Mouse (Mus musculus): Measurements from ENCODE around the gene Med26. TPM values are rescaled to one million over a fixed set of nuclear protein-coding genes. Genes with fewer than 3 reads are reported as not detected.

Med26 gene
- total RNA-seq, 1 experiment = 15.3 TPM

DNA sequence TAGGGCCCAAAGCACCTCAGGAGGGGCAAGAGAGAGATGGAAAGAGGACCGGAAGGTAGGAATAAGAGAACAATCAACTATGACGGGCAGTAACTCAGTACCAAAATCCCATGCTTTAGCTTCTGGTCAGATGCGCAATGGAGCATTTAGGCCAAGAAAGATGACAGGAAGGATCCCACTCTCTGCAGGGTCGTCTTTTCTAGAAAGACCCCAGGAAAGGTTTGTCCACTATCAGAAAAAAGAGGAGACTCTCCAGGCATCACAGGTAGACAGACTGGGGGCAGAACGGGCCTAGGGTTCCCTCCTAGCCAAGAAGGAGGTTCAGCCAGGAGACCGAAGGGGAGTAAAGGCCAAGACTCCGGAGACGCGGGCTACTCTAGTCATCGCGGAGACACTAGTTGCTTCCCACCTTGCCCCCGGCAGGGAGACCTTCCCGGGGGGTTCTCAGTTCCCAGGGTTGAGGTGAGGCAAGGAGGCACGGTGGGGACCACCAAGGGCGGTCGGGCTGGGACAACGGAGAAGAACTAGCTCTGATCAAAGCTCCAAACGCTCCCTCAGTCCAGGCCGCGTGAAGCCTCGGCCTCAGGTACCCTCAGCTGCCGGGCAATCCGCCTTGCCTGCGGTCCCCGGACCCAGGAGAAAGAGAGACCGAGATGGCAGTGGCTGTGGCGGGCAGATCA is 808 bp downstream of the Med26 start:
- no peak for DNase-seq (ENCODE audit: low read depth, low spot score)
- TF ChIP-seq ZC3H11A (IDR thresholded peaks at IDR 0.05; ENCODE audit: borderline replicate concordance, low read depth, low read length) = no peak
- no peak for TF ChIP-seq CHD2 (IDR thresholded peaks at IDR 0.05; ENCODE audit: low read depth, low read length)
- no peak; the same call in 1 of the 2 replicates for TF ChIP-seq HCFC1 (IDR thresholded peaks at IDR 0.05; ENCODE audit: borderline replicate concordance, insufficient read depth, low read length)
- in situ Hi-C loops (cut with MboI; ENCODE audit: low sequenced_read_pairs in 2 of 2, unreplicated experiment in 2 of 2) = no loop called here

DNA sequence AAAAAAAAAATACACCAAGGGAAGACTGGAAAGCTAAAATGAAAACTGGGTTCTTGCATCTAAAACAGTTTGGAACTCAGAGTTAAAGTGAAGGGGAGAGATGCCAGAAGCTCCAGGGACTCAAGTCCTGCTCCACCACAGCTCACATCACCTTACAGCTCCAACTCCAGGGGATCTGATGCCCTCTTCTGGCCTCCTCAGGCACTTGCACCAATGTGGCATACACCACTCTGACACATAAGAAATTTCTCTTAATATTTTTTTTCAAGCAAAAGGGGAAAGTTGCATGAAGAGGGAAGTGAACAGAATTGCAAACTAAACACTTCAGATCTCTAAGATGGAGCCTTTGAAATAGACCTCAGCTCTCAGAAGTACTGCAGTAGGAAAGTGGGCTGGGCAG is 8.8 kb downstream of the Med26 start:
- H3K9me3 ChIP-seq (ENCODE audit: control insufficient read depth, insufficient read depth, low read depth, low read length) = no peaks in the 10 kb centered on the region
- H3K4me1 ChIP-seq (ENCODE audit: control insufficient read depth in 2 of 2, insufficient read depth in 2 of 2, low read length in 2 of 2, poor library complexity in 1 of 2) = no peaks in the 10 kb centered on the region; a peak in 1 of 4 replicates
- H3K36me3 ChIP-seq (ENCODE audit: control insufficient read depth, insufficient read depth, low read length, poor library complexity, severe bottlenecking) = peaks cover 4% of the 10 kb centered on the region; the same call in 1 of the 2 replicates
- in situ Hi-C loops (cut with MboI; ENCODE audit: low sequenced_read_pairs in 2 of 2, unreplicated experiment in 2 of 2) = no loop called here
- H3K9ac ChIP-seq (ENCODE audit: insufficient read depth, low read depth, low read length, poor library complexity, severe bottlenecking) = no peak overlapping the region
- peak; percentile 46; the same call in 1 of the 2 replicates for TF ChIP-seq ZC3H11A (IDR thresholded peaks at IDR 0.05; ENCODE audit: borderline replicate concordance, low read depth, low read length)
- no peak for TF ChIP-seq HCFC1 (IDR thresholded peaks at IDR 0.05; ENCODE audit: borderline replicate concordance, insufficient read depth, low read length)
- TF ChIP-seq MAFK (IDR thresholded peaks at IDR 0.05; ENCODE audit: insufficient read depth, low read depth, low read length) = no peak
- no peak overlapping the region for H3K4me3 ChIP-seq (ENCODE audit: insufficient read depth in 1 of 2, low read depth in 1 of 2, low read length in 2 of 2, poor library complexity in 1 of 2, severe bottlenecking in 1 of 2)
- no peak overlapping the region for H3K27ac ChIP-seq (ENCODE audit: insufficient read depth, low read depth, low read length, poor library complexity, severe bottlenecking)
- DNase-seq (ENCODE audit: low read depth, low spot score) = peak; percentile 29

More for the DNA sequence above, 808 bp downstream of the Med26 start:
- H3K36me3 ChIP-seq (ENCODE audit: control insufficient read depth, insufficient read depth, low read length, poor library complexity, severe bottlenecking) = peaks cover 6% of the 10 kb centered on the region; the same call in 1 of the 2 replicates
- H3K27ac ChIP-seq (ENCODE audit: insufficient read depth, low read depth, low read length, poor library complexity, severe bottlenecking) = peak overlapping the region; percentile 64
- peak overlapping the region; percentile 94 for H3K9ac ChIP-seq (ENCODE audit: insufficient read depth, low read depth, low read length, poor library complexity, severe bottlenecking)
- no peaks in the 10 kb centered on the region for H3K9me3 ChIP-seq (ENCODE audit: control insufficient read depth, insufficient read depth, low read depth, low read length)
- H3K4me3 ChIP-seq (ENCODE audit: insufficient read depth in 1 of 2, low read depth in 1 of 2, low read length in 2 of 2, poor library complexity in 1 of 2, severe bottlenecking in 1 of 2) = peak overlapping the region; percentile 93 to 95
- H3K4me1 ChIP-seq (ENCODE audit: control insufficient read depth in 2 of 2, insufficient read depth in 2 of 2, low read length in 2 of 2, poor library complexity in 1 of 2) = peaks cover 0 to 7% of the 10 kb centered on the region in 2 experiments; a peak in 3 of 4 replicates

DNA sequence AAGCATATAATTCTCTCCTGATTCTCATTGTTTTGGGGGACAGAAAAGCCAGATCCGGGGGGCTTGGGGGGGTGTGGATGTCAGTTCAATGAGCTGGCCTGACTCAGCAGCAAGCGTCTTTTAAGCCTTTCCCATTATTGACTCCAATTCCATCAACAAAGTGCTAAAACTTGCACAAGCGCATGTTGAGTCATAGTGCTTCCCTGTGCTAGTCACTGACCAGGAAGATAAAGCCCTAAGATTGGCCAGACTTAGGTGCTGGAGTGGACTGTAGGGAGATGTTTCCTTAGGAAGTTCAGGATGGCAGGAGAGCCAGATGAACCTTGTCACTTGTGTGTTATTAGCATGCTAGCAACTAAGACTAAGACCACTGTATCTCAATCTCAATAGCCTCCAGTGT is 13.2 kb downstream of the Med26 start:
- no peak for TF ChIP-seq HCFC1 (IDR thresholded peaks at IDR 0.05; ENCODE audit: borderline replicate concordance, insufficient read depth, low read length)
- TF ChIP-seq CHD2 (IDR thresholded peaks at IDR 0.05; ENCODE audit: low read depth, low read length) = no peak
- no peak for TF ChIP-seq MAFK (IDR thresholded peaks at IDR 0.05; ENCODE audit: insufficient read depth, low read depth, low read length)
- no peak for TF ChIP-seq ZNF384 (IDR thresholded peaks at IDR 0.05; ENCODE audit: low read depth, low read length)
- TF ChIP-seq ZC3H11A (IDR thresholded peaks at IDR 0.05; ENCODE audit: borderline replicate concordance, low read depth, low read length) = no peak
- Histone ChIP-seq H3K9ac (ENCODE audit: insufficient read depth, low read depth, low read length, poor library complexity, severe bottlenecking) (no peak overlapping the region), H3K4me3 (ENCODE audit: insufficient read depth in 1 of 2, low read depth in 1 of 2, low read length in 2 of 2, poor library complexity in 1 of 2, severe bottlenecking in 1 of 2) (no peak overlapping the region), H3K27ac (ENCODE audit: insufficient read depth, low read depth, low read length, poor library complexity, severe bottlenecking) (no peak overlapping the region), H3K4me1 (ENCODE audit: control insufficient read depth in 2 of 2, insufficient read depth in 2 of 2, low read length in 2 of 2, poor library complexity in 1 of 2) (peaks cover 0 to 6% of the 10 kb centered on the region in 2 experiments; a peak in 1 of 4 replicates), H3K36me3 (ENCODE audit: control insufficient read depth, insufficient read depth, low read length, poor library complexity, severe bottlenecking) (no peaks in the 10 kb centered on the region), H3K9me3 (ENCODE audit: control insufficient read depth, insufficient read depth, low read depth, low read length) (no peaks in the 10 kb centered on the region)
- DNase-seq (ENCODE audit: low read depth, low spot score) = no peak
- in situ Hi-C loops (cut with MboI; ENCODE audit: low sequenced_read_pairs in 2 of 2, unreplicated experiment in 2 of 2) = no loop called here

DNA sequence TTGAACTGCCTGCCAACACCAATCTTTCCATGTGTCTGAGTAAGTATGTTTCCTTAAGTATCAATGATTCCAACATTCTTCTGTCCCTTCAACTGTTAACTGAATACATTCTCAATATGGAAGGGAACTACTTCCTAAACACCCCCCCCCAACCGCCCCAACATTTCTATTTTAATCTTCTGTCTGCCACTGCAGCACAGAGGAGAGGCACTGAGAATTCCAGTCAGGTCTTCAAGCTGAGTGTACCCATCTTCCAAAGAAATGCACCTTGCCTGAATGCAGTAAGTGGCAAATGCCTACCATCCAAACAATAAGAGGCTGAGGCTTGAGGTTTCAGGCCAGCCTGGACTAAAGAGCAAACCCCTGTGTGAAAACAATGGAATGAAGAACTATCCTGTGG is 16.0 kb downstream of the Med26 start:
- in situ Hi-C loops (cut with MboI; ENCODE audit: low sequenced_read_pairs in 2 of 2, unreplicated experiment in 2 of 2) = no loop called here
- TF ChIP-seq ZNF384 (IDR thresholded peaks at IDR 0.05; ENCODE audit: low read depth, low read length) (no peak), MAFK (IDR thresholded peaks at IDR 0.05; ENCODE audit: insufficient read depth, low read depth, low read length) (no peak), HCFC1 (IDR thresholded peaks at IDR 0.05; ENCODE audit: borderline replicate concordance, insufficient read depth, low read length) (no peak), ZC3H11A (IDR thresholded peaks at IDR 0.05; ENCODE audit: borderline replicate concordance, low read depth, low read length) (no peak), CHD2 (IDR thresholded peaks at IDR 0.05; ENCODE audit: low read depth, low read length) (no peak)

More for the DNA sequence above, 16.0 kb downstream of the Med26 start:
- peaks cover 0 to 6% of the 10 kb centered on the region in 2 experiments; a peak in 1 of 4 replicates for H3K4me1 ChIP-seq (ENCODE audit: control insufficient read depth in 2 of 2, insufficient read depth in 2 of 2, low read length in 2 of 2, poor library complexity in 1 of 2)
- no peak overlapping the region for H3K27ac ChIP-seq (ENCODE audit: insufficient read depth, low read depth, low read length, poor library complexity, severe bottlenecking)
- H3K9ac ChIP-seq (ENCODE audit: insufficient read depth, low read depth, low read length, poor library complexity, severe bottlenecking) = no peak overlapping the region
- peaks cover 1% of the 10 kb centered on the region; the same call in 1 of the 2 replicates for H3K36me3 ChIP-seq (ENCODE audit: control insufficient read depth, insufficient read depth, low read length, poor library complexity, severe bottlenecking)
- no peak overlapping the region for H3K4me3 ChIP-seq (ENCODE audit: insufficient read depth in 1 of 2, low read depth in 1 of 2, low read length in 2 of 2, poor library complexity in 1 of 2, severe bottlenecking in 1 of 2)
- H3K9me3 ChIP-seq (ENCODE audit: control insufficient read depth, insufficient read depth, low read depth, low read length) = no peaks in the 10 kb centered on the region
- DNase-seq (ENCODE audit: low read depth, low spot score) = no peak
